Mouse (Mus musculus) intestine, embryonic 15.5 days (tissue): ENCODE measurements around the gene Ndufv3. TPM values are rescaled to one million over a fixed set of nuclear protein-coding genes. Genes with fewer than 3 reads are reported as not detected.

Experiments
- ATAC-seq: fragments of 200-750 bp; cut with Nextera tagmentation; 2 replicates; pipeline ENCODE4 v1.8.0; 2017; ENCODE audit warnings: moderate TSS enrichment, moderate library complexity
- H3K27ac ChIP-seq: fragments of 300-500 bp; sonication (generic); 2 replicates; pipeline ENCODE4 v1.5.1; 2015; ENCODE audit warnings: mild to moderate bottlenecking, inconsistent platforms
- H3K27me3 ChIP-seq: fragments of 300-500 bp; sonication (generic); replicated peaks from 2 replicates; pipeline ENCODE4 v1.6.1; 2015; ENCODE audit warnings: inconsistent platforms
- H3K36me3 ChIP-seq: fragments of 300-500 bp; sonication (generic); 2 replicates; pipeline ENCODE4 v1.6.1; 2015; ENCODE audit warnings: inconsistent platforms
- H3K4me1 ChIP-seq: fragments of 300-500 bp; sonication (generic); replicated peaks from 2 replicates; pipeline ENCODE4 v1.6.1; 2015; ENCODE audit warnings: inconsistent platforms
- H3K4me2 ChIP-seq: fragments of 300-500 bp; sonication (generic); replicated peaks from 2 replicates; pipeline ENCODE4 v1.6.1; 2015; ENCODE audit warnings: mild to moderate bottlenecking, inconsistent platforms
- H3K4me3 ChIP-seq: fragments of 300-500 bp; sonication (generic); replicated peaks from 2 replicates; pipeline ENCODE4 v1.5.1; 2015; ENCODE audit warnings: inconsistent platforms
- H3K9ac ChIP-seq: fragments of 300-500 bp; sonication (generic); 2 replicates; pipeline ENCODE4 v1.6.1; 2015; ENCODE audit warnings: inconsistent platforms
- H3K9me3 ChIP-seq: fragments of 300-500 bp; sonication (generic); 2 replicates; pipeline ENCODE4 v1.6.1; 2016; ENCODE audit warnings: inconsistent platforms
- WGBS: fragments of 180-500 bp; shearing (Covaris S2); methylation state at CpG from one replicate; pipeline ENCODE4 v1.1.7; 2015; 5-methylcytosine and 5-hydroxymethylcytosine counted together
- polyA plus RNA-seq: library from polyadenylated mRNA; unstranded; fragments of >200 nt; fragmentation: Nextera tagmentation; extraction: Ambion mirVana; gene quantifications from 2 replicates; pipeline ENCODE4 v1.2.1, GENCODE M21; 2015

The Ndufv3 gene
- 404 and 457 TPM in 2 replicates for polyA plus RNA-seq

DNA sequence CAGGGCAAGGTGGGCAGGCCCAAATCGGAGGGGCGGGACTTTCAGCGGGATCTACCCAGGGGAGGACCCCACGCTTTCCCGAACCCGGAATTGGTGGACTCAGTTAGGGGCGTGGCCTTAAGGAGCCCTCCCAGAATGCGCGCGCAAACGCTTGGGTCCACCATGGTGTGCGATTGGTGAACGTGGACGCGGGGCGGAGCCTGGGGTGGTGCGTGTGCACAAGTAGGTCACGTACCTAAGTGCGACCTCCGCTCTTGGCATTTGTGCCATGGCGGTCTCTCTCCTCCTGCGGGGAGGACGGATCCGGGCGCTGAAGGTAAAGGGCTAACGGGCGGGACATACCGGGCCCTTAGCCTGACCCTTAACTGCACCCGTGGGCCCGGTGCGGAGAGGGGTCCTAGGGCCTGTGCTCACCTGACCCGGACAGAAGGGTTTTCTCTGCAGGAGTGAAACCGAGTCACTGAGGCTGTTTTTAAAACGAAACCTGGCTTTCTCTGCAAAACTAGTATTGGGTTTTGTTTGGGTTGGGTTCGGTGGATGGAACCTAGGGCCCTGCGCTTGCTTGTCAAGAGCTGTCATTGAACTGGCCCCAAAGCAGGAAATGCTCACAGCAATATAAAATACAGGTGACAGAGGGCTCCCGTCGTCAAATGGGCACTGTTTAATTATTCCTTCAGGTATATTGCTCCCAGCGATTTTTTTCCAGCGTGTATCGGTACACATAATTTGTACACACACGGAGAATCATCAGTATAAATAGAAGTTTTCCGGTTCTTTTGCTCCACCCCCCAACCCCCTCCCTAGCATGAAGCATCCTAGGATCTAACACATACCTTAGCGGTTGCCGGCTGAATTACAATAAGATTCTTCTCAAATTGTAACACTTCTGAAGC is at the start of gene Ndufv3, which contains the start of gene Wdr4:
TSS of gene Ndufv3 (plus strand) at position 170 of the 893 bp plus-strand sequence.
TSS of gene Wdr4 (minus strand) at position 35 of the 893 bp plus-strand sequence.
- Histone ChIP-seq H3K4me1 (peaks cover 18% of the 10 kb centered on the region), H3K9me3 (no peaks in the 10 kb centered on the region), H3K9ac (peak within 1 kb of the TSS; percentile 75), H3K4me3 (peak within 1 kb of the TSS; percentile 84), H3K36me3 (peaks cover 5% of the 10 kb centered on the region; the same call in 1 of the 2 replicates), H3K27ac (peak within 1 kb of the TSS; percentile 91), H3K4me2 (peak within 1 kb of the TSS; percentile 62), H3K27me3 (no peaks in the 10 kb centered on the region)
- WGBS: under 1% methylated on average over 45 of the region's 45 CpGs
- peak; percentile 98 for ATAC-seq

GRCm38 (mm10) chr17:31470766-31471418 is 49.0 kb upstream of the Ndufv3 start:
- Histone ChIP-seq H3K9ac (no peak overlapping the region), H3K36me3 (peaks cover 56% of the 10 kb centered on the region), H3K4me2 (no peak overlapping the region), H3K9me3 (no peaks in the 10 kb centered on the region), H3K4me1 (no peaks in the 10 kb centered on the region), H3K27ac (no peak overlapping the region), H3K4me3 (no peak overlapping the region), H3K27me3 (no peaks in the 10 kb centered on the region)
- WGBS: 87% methylated on average over 5 of the region's 5 CpGs
- ATAC-seq: no peak

DNA sequence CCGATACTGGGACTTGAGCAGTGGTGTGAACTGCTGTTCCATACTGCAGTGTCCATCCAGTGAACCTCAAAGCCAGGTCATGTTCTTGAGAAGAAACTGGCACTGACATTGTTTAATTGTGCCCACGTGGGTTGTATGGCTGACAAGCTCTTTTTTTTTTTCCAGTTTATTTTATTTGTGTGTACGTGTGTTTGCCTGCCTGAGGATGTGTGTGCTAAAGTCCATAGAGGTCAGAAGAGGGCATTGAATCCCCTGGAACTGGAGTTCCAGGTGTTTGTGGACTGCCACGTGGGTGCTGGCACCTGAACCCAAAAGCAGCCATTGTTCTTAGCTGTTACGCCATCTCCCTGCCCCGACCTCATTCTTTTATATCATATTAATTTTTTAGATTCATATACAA is 45.5 kb upstream of the Ndufv3 start:
- H3K4me2 ChIP-seq: no peak overlapping the region
- no peaks in the 10 kb centered on the region for H3K27me3 ChIP-seq
- H3K27ac ChIP-seq: no peak overlapping the region
- H3K36me3 ChIP-seq: peaks cover 33% of the 10 kb centered on the region
- H3K9ac ChIP-seq: no peak overlapping the region
- peaks cover 9% of the 10 kb centered on the region for H3K4me1 ChIP-seq
- no peaks in the 10 kb centered on the region for H3K9me3 ChIP-seq
- H3K4me3 ChIP-seq: no peak overlapping the region
- WGBS: 83% methylated on average over 6 of the region's 6 CpGs
- no peak for ATAC-seq

DNA sequence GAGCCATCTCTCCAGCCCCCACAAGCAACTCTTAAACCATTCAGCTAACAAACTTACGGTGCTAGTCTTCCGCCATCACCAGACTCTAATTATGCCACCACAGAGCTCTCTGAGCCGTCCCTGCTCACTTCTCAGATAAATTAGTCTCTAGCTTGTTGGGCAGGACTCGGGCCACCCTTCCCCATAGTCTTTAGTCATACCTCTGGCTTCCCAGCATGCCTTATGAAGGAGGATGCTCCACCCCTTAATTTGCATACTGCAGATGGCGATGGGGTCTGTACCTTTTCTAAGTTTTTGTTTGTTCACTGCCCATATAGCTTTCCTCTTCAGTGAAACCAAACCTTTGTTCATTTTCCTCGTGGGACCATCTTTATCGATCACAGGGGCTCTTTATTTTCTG is 41.3 kb upstream of the Ndufv3 start:
- Histone ChIP-seq H3K27ac (no peak overlapping the region), H3K4me2 (no peak overlapping the region), H3K9me3 (no peaks in the 10 kb centered on the region), H3K9ac (no peak overlapping the region), H3K4me1 (peaks cover 22% of the 10 kb centered on the region), H3K27me3 (no peaks in the 10 kb centered on the region), H3K4me3 (no peak overlapping the region), H3K36me3 (peaks cover 10% of the 10 kb centered on the region; the same call in 1 of the 2 replicates)
- ATAC-seq: no peak
- WGBS: 65% methylated on average over 7 of the region's 7 CpGs

DNA sequence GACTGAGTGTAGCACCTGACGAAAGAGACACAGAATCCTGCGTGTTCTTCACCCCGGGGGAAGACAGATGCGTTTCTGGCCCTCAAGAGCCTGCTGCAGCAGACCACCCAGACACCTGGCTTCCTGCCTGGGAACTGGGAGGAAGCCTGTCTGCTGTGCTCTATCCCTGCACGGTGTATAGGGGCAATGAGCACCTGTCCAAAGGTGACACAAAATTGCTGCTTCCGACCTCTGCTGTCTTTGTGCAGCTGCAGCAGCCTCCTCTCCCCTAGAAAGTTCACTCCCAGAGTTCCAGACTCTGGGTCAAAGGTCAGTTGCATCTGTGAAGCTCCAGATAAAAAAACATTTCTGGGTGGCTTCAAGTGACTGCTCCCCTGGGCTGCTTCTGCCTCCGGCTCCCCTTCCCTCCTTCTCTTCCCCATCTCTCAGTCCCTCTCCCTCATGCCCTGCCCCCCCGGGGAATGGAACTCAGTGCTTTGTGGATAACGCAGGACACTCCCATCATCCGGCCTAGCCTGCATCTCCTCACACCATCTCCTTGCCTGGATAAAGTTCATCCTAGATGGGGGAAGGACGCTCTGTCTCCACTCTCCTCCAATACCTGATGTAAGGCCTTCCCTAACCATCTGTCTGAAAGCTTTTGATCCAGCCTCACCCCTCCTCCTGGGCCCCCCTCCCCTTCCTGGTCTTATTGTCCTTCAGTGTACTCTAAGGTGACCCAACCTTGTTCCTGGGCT is 40.6 kb upstream of the Ndufv3 start:
- Histone ChIP-seq H3K4me2 (no peak overlapping the region), H3K9ac (no peak overlapping the region), H3K27ac (0 out of 2 replicates have a peak overlapping the region, but pooled peaks have one; percentile 22), H3K36me3 (peaks cover 4% of the 10 kb centered on the region; the same call in 1 of the 2 replicates), H3K4me1 (peaks cover 22% of the 10 kb centered on the region), H3K4me3 (no peak overlapping the region), H3K27me3 (no peaks in the 10 kb centered on the region), H3K9me3 (no peaks in the 10 kb centered on the region)
- WGBS: 32% methylated on average over 11 of the region's 11 CpGs
- ATAC-seq: peak; percentile 70

DNA sequence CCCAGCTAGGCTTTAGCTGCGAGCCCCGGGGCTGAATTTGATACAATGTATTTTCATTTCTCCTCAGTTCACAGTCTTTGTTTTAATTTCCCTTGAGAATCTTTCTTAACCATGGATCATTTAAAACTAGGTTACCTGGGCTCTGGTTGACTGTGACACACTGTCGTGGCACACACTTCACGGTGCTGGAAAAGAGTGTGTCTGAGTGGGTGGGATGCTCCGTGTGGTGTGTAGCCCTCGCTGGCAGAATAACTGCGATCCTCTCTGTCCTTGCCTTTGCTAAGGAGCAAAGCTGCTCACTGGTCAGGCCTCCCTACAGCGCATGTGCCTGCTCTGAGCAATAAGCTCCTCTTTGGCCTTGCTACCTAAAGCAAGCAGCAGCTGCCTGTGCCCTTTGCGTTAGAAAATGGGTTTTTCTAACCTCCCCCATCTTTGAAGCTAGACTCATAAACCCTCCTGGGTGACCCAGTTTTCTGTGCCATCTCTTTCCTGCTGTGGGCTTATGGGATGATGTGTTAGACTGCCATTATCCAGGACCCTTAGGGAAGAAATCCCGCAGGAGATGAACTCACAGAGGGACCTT is 33.2 kb upstream of the Ndufv3 start:
- Histone ChIP-seq H3K4me1 (peaks cover 15% of the 10 kb centered on the region; the same call in 1 of the 2 replicates), H3K27ac (no peak overlapping the region), H3K4me3 (no peak overlapping the region), H3K4me2 (no peak overlapping the region), H3K36me3 (no peaks in the 10 kb centered on the region), H3K9me3 (no peaks in the 10 kb centered on the region), H3K9ac (no peak overlapping the region), H3K27me3 (no peaks in the 10 kb centered on the region)
- 76% methylated on average over 10 of the region's 10 CpGs for WGBS
- ATAC-seq: no peak

- no peaks in the 10 kb centered on the region for H3K27me3 ChIP-seq
- H3K4me2 ChIP-seq: no peak overlapping the region
- H3K9me3 ChIP-seq: no peaks in the 10 kb centered on the region
- no peak overlapping the region for H3K27ac ChIP-seq
- 29% methylated on average over 6 of the region's 6 CpGs for WGBS
- H3K9ac ChIP-seq: 0 out of 2 replicates have a peak overlapping the region, but pooled peaks have one; percentile 5
- ATAC-seq: peak; percentile 70
- no peak overlapping the region for H3K4me3 ChIP-seq
- H3K4me1 ChIP-seq: peaks cover 10% of the 10 kb centered on the region; the same call in 1 of the 2 replicates
- H3K36me3 ChIP-seq: no peaks in the 10 kb centered on the region
These were observed 32.4 kb upstream of the Ndufv3 start for GRCm38 (mm10) chr17:31487433-31488060.

DNA sequence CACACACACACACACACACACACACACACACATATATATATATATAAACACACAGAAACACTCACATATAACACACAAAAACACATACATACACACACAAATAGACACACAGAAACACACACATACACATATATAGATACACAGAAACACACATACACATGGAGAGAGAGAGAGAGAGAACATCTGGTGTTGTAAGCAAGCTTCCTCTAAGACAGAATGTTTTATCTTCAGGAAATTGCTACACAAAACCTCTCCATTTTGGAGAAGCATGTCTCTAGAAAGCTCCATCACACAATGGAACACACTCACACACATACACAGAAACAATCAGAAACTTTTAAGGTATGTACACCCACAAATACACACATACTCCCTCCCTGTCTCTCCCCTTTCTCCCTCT is 28.6 kb upstream of the Ndufv3 start:
- ATAC-seq: no peak
- no peak overlapping the region for H3K4me3 ChIP-seq
- H3K27me3 ChIP-seq: no peaks in the 10 kb centered on the region
- no peak overlapping the region for H3K9ac ChIP-seq
- no peak overlapping the region for H3K27ac ChIP-seq
- no peaks in the 10 kb centered on the region for H3K9me3 ChIP-seq
- no peak overlapping the region for H3K4me2 ChIP-seq
- peaks cover 8% of the 10 kb centered on the region; the same call in 1 of the 2 replicates for H3K4me1 ChIP-seq
- H3K36me3 ChIP-seq: peaks cover 3% of the 10 kb centered on the region; the same call in 1 of the 2 replicates

DNA sequence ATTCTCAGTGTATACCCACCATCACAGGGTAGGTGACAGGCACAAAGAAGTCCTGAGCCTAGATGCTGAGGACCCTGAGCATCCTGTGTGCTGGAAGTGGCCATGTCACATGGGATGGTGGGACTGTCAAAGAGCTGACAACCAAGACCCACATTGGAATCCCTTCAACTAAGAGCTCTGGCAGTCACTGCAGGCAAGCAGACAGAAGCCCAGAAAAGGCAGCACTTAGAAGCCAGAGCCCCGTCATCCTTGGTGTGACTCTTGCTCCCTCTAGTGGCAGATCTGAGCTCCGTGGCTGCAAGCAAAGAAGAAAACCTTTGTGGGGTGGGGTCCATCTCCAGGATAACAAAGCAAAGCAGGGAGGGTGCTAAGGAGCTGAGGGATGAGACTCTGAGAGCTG is 27.5 kb upstream of the Ndufv3 start:
- Histone ChIP-seq H3K4me2 (no peak overlapping the region), H3K27ac (no peak overlapping the region), H3K9ac (no peak overlapping the region), H3K4me1 (peaks cover 3% of the 10 kb centered on the region; the same call in 1 of the 2 replicates), H3K36me3 (peaks cover 11% of the 10 kb centered on the region), H3K9me3 (no peaks in the 10 kb centered on the region), H3K4me3 (no peak overlapping the region), H3K27me3 (no peaks in the 10 kb centered on the region)
- peak; percentile 57 for ATAC-seq
- 0% methylated on average over 2 of the region's 2 CpGs for WGBS

GRCm38 (mm10) chr17:31494989-31495388 is 24.9 kb upstream of the Ndufv3 start:
- no peak overlapping the region for H3K4me2 ChIP-seq
- WGBS: 84% methylated on average over 1 of the region's 1 CpGs
- no peaks in the 10 kb centered on the region for H3K9me3 ChIP-seq
- no peaks in the 10 kb centered on the region for H3K4me1 ChIP-seq
- no peak for ATAC-seq
- H3K27ac ChIP-seq: no peak overlapping the region
- no peaks in the 10 kb centered on the region for H3K27me3 ChIP-seq
- no peak overlapping the region for H3K9ac ChIP-seq
- H3K36me3 ChIP-seq: peaks cover 32% of the 10 kb centered on the region
- no peak overlapping the region for H3K4me3 ChIP-seq

DNA sequence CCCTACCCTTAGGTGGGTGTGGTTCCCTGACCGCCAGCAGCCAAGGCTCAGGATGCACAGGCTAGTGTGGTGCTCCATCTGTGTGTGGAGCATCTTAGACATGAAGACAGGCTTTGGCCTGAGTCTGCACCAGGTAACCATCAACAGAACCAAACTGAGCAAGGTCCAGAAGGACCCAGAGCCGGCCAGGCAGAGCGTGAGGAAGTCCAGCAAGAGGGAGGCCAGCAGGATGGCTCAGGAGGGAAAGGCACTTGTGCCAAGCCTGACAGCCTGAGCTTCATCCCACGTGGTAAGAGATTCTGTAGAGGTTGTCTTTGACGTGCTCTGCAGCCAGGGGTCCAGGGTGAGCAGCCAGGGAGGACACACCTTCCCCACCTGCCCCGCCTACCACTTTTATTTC is 22.2 kb upstream of the Ndufv3 start:
- no peaks in the 10 kb centered on the region for H3K27me3 ChIP-seq
- H3K9me3 ChIP-seq: no peaks in the 10 kb centered on the region
- no peak overlapping the region for H3K4me3 ChIP-seq
- H3K4me2 ChIP-seq: no peak overlapping the region
- no peak overlapping the region for H3K9ac ChIP-seq
- H3K4me1 ChIP-seq: no peaks in the 10 kb centered on the region
- WGBS: 82% methylated on average over 6 of the region's 6 CpGs
- no peak for ATAC-seq
- no peak overlapping the region for H3K27ac ChIP-seq
- peaks cover 50% of the 10 kb centered on the region for H3K36me3 ChIP-seq
